9 mouse cellular contexts compared by ENCODE assay signal in genomic region chr12:86498765-86499164, GRCm38 (mm10).
DNase-seq lines count a peak whose midpoint lies in the region; ATAC-seq lines count a peak whose summit lies in the region.
"Had no signal": no experiment of that assay in that cellular context is flagged by ENCODE, and none has a peak within 500 bp of the region (broad histone marks: within the 10 kb centered on the region; RNA-seq: fewer than 3 reads in every experiment).

No protein-coding gene starts in this region.

- no peaks in the 10 kb centered on the region for H3K36me3 ChIP-seq in midbrain, embryonic 11.5 days (ENCODE audit: control insufficient read depth, insufficient read depth, low read length)
- H3K36me3 ChIP-seq: embryonic facial prominence, embryonic 12.5 days had no signal

- ATAC-seq in midbrain, embryonic 11.5 days (ENCODE audit: low FRiP score), result no peak

- H3K4me2 ChIP-seq in midbrain, embryonic 11.5 days, result no peak overlapping the region
- H3K4me2 ChIP-seq: embryonic facial prominence, embryonic 12.5 days had no signal

- no peaks in the 10 kb centered on the region for H3K27me3 ChIP-seq in midbrain, embryonic 11.5 days (ENCODE audit: control insufficient read depth, insufficient read depth, low read length)
- H3K27me3 ChIP-seq: embryonic facial prominence, embryonic 12.5 days had no signal

- intact Hi-C loops in gastrocnemius, postnatal 36 days (cut with DNase I), result no loop called here

- no peak overlapping the region for H3K27ac ChIP-seq in midbrain, embryonic 11.5 days (ENCODE audit: low read depth, low read length)
- H3K27ac ChIP-seq: embryonic facial prominence, embryonic 12.5 days had no signal

- 24% methylated on average over 6 of the region's 6 CpGs for WGBS in midbrain, embryonic 11.5 days

- H3K9me3 ChIP-seq in midbrain, embryonic 11.5 days (ENCODE audit: control insufficient read depth, low read length), result no peaks in the 10 kb centered on the region
- H3K9me3 ChIP-seq: embryonic facial prominence, embryonic 12.5 days had no signal

- no peak overlapping the region for H3K4me3 ChIP-seq in midbrain, embryonic 11.5 days (ENCODE audit: low read depth, low read length)
- H3K4me3 ChIP-seq: embryonic facial prominence, embryonic 12.5 days had no signal

- H3K9ac ChIP-seq in midbrain, embryonic 11.5 days (ENCODE audit: low read length), result no peak overlapping the region
- H3K9ac ChIP-seq: embryonic facial prominence, embryonic 12.5 days had no signal

- H3K4me1 ChIP-seq in midbrain, embryonic 11.5 days (ENCODE audit: control insufficient read depth, insufficient read depth, low read length), result no peaks in the 10 kb centered on the region

- peak; percentile 12 for DNase-seq in cerebellum, adult 9-11 months
- no peak for DNase-seq in cerebellum, adult 9-10 months
- DNase-seq in adrenal gland, adult 8-10 months, result peak; percentile 25
- peak; percentile 54 to 69 for DNase-seq in gastrocnemius, postnatal 36 days
- DNase-seq in kidney, postnatal 25 days, result peak; percentile 68 to 70
- peak; percentile 84 for DNase-seq in lung, postnatal 10 days
- no peak for DNase-seq in embryo, embryonic 11 days
- no peak for DNase-seq in midbrain, embryonic 11.5 days (ENCODE audit: low spot score, missing footprints)

Comparison
In these comparisons a context has a peak if more than half of its experiments do, and no peak if none do; other contexts are left out.
1. DNase-seq: peak in cerebellum, adult 9-11 months (single experiment), adrenal gland, adult 8-10 months (single experiment), gastrocnemius, postnatal 36 days (2 of 2), kidney, postnatal 25 days (2 of 2) and lung, postnatal 10 days (single experiment); none in cerebellum, adult 9-10 months (single experiment), embryo, embryonic 11 days (single experiment) and midbrain, embryonic 11.5 days (single experiment).